Mouse (Mus musculus) lung, embryonic 15.5 days (tissue): ENCODE measurements at regions not wholly inside any gene's neighbourhood (a gene's known extent, or its start where the extent isn't known, plus 50 kb on each side); places are given as distances from the start of the nearest gene placed in this dataset.

Experiments used
- ATAC-seq: fragments of 200-750 bp; cut with Nextera tagmentation; 2 replicates; pipeline ENCODE4 v1.8.0; 2017; ENCODE audit warnings: moderate number of reproducible peaks, borderline replicate concordance; ENCODE audit not compliant: low FRiP score, low TSS enrichment; ENCODE audit errors: extremely low read depth
- H3K27ac ChIP-seq: fragments of 300-500 bp; sonication (generic); 2 replicates; pipeline ENCODE4 v1.5.1; 2015; ENCODE audit warnings: moderate library complexity, mild to moderate bottlenecking, inconsistent platforms
- H3K27me3 ChIP-seq: fragments of 300-500 bp; sonication (generic); 2 replicates; pipeline ENCODE4 v1.6.1; 2015; ENCODE audit warnings: inconsistent platforms
- H3K36me3 ChIP-seq: fragments of 300-500 bp; sonication (generic); 2 replicates; pipeline ENCODE4 v1.6.1; 2015; ENCODE audit warnings: inconsistent platforms
- H3K4me1 ChIP-seq: fragments of 300-500 bp; sonication (generic); 2 replicates; pipeline ENCODE4 v1.6.1; 2015; ENCODE audit warnings: inconsistent platforms
- H3K4me2 ChIP-seq: fragments of 300-500 bp; sonication (generic); 2 replicates; pipeline ENCODE4 v1.6.1; 2015; ENCODE audit warnings: inconsistent platforms, mild to moderate bottlenecking, moderate library complexity
- H3K4me3 ChIP-seq: fragments of 300-500 bp; sonication (generic); 2 replicates; pipeline ENCODE4 v1.5.1; 2015; ENCODE audit warnings: mild to moderate bottlenecking, inconsistent platforms
- H3K9ac ChIP-seq: fragments of 300-500 bp; sonication (generic); 2 replicates; pipeline ENCODE4 v1.6.1; 2015; ENCODE audit warnings: inconsistent platforms
- H3K9me3 ChIP-seq: fragments of 300-500 bp; sonication (generic); 2 replicates; pipeline ENCODE4 v1.6.1; 2016; ENCODE audit warnings: inconsistent platforms
- WGBS: fragments of 180-500 bp; shearing (Covaris S2); methylation state at CpG from one replicate; pipeline ENCODE4 v1.1.7; 2015; 5-methylcytosine and 5-hydroxymethylcytosine counted together

GRCm38 (mm10) chr6:103352405-103353124 lies 157.8 kb upstream of the Chl1 start:
- Histone ChIP-seq H3K36me3 (no peaks in the 10 kb centered on the region), H3K4me1 (no peaks in the 10 kb centered on the region), H3K27me3 (no peaks in the 10 kb centered on the region), H3K9me3 (no peaks in the 10 kb centered on the region), H3K9ac (no peak overlapping the region), H3K27ac (no peak overlapping the region), H3K4me3 (no peak overlapping the region), H3K4me2 (no peak overlapping the region)
- ATAC-seq: no peak
- 81% methylated on average over 3 of the region's 3 CpGs for WGBS

GRCm38 (mm10) chr6:103353346-103353745 lies 157.0 kb upstream of the Chl1 start:
- no peak overlapping the region for H3K27ac ChIP-seq
- no peaks in the 10 kb centered on the region for H3K36me3 ChIP-seq
- H3K4me3 ChIP-seq: no peak overlapping the region
- H3K9me3 ChIP-seq: no peaks in the 10 kb centered on the region
- no peaks in the 10 kb centered on the region for H3K27me3 ChIP-seq
- 50% methylated on average over 1 of the region's 1 CpGs for WGBS
- H3K9ac ChIP-seq: no peak overlapping the region
- H3K4me1 ChIP-seq: no peaks in the 10 kb centered on the region
- no peak for ATAC-seq
- H3K4me2 ChIP-seq: no peak overlapping the region

GRCm38 (mm10) chr6:103366782-103367491 lies 143.4 kb upstream of the Chl1 start:
- no peaks in the 10 kb centered on the region for H3K9me3 ChIP-seq
- 76% methylated on average over 2 of the region's 2 CpGs for WGBS
- ATAC-seq: no peak

GRCm38 (mm10) chr6:103374956-103375355 lies 135.4 kb upstream of the Chl1 start:
- Histone ChIP-seq H3K4me3 (no peak overlapping the region), H3K4me2 (no peak overlapping the region), H3K4me1 (no peaks in the 10 kb centered on the region), H3K9me3 (no peaks in the 10 kb centered on the region), H3K27ac (no peak overlapping the region), H3K9ac (no peak overlapping the region), H3K36me3 (no peaks in the 10 kb centered on the region), H3K27me3 (no peaks in the 10 kb centered on the region)
- ATAC-seq: no peak
- 67% methylated on average over 7 of the region's 7 CpGs for WGBS

More at GRCm38 (mm10) chr6:103366782-103367491, 143.4 kb upstream of the Chl1 start:
- Histone ChIP-seq H3K36me3 (no peaks in the 10 kb centered on the region), H3K9ac (no peak overlapping the region), H3K4me1 (no peaks in the 10 kb centered on the region), H3K27ac (no peak overlapping the region), H3K4me2 (no peak overlapping the region), H3K4me3 (no peak overlapping the region), H3K27me3 (no peaks in the 10 kb centered on the region)

GRCm38 (mm10) chr6:103377277-103377676 lies 133.1 kb upstream of the Chl1 start:
- ATAC-seq: no peak
- H3K27me3 ChIP-seq: no peaks in the 10 kb centered on the region
- no peak overlapping the region for H3K4me3 ChIP-seq
- H3K4me1 ChIP-seq: no peaks in the 10 kb centered on the region
- H3K9ac ChIP-seq: no peak overlapping the region
- no peak overlapping the region for H3K27ac ChIP-seq
- WGBS: 70% methylated on average over 1 of the region's 1 CpGs
- H3K36me3 ChIP-seq: no peaks in the 10 kb centered on the region
- no peak overlapping the region for H3K4me2 ChIP-seq
- no peaks in the 10 kb centered on the region for H3K9me3 ChIP-seq

GRCm38 (mm10) chr6:103378047-103378446 lies 132.3 kb upstream of the Chl1 start:
- no peaks in the 10 kb centered on the region for H3K36me3 ChIP-seq
- no peaks in the 10 kb centered on the region for H3K27me3 ChIP-seq
- H3K4me2 ChIP-seq: no peak overlapping the region
- no peak overlapping the region for H3K4me3 ChIP-seq
- no peak overlapping the region for H3K9ac ChIP-seq
- ATAC-seq: no peak
- no peaks in the 10 kb centered on the region for H3K4me1 ChIP-seq
- H3K9me3 ChIP-seq: no peaks in the 10 kb centered on the region
- no peak overlapping the region for H3K27ac ChIP-seq

- ATAC-seq: no peak
- H3K4me2 ChIP-seq: no peak overlapping the region
- H3K9me3 ChIP-seq: no peaks in the 10 kb centered on the region
- H3K27me3 ChIP-seq: no peaks in the 10 kb centered on the region
- H3K36me3 ChIP-seq: no peaks in the 10 kb centered on the region
- no peaks in the 10 kb centered on the region for H3K4me1 ChIP-seq
- H3K9ac ChIP-seq: no peak overlapping the region
- 48% methylated on average over 1 of the region's 1 CpGs for WGBS
- H3K4me3 ChIP-seq: no peak overlapping the region
- no peak overlapping the region for H3K27ac ChIP-seq
Measured at GRCm38 (mm10) chr6:103381030-103381429, 129.4 kb upstream of the Chl1 start.

GRCm38 (mm10) chr6:103381930-103382329 lies 128.5 kb upstream of the Chl1 start:
- Histone ChIP-seq H3K4me2 (no peak overlapping the region), H3K4me1 (no peaks in the 10 kb centered on the region), H3K4me3 (no peak overlapping the region), H3K9ac (no peak overlapping the region), H3K27me3 (no peaks in the 10 kb centered on the region), H3K27ac (no peak overlapping the region), H3K9me3 (no peaks in the 10 kb centered on the region), H3K36me3 (no peaks in the 10 kb centered on the region)
- no peak for ATAC-seq
- 69% methylated on average over 2 of the region's 2 CpGs for WGBS

GRCm38 (mm10) chr6:103386591-103386990 lies 123.8 kb upstream of the Chl1 start:
- Histone ChIP-seq H3K36me3 (no peaks in the 10 kb centered on the region), H3K9ac (no peak overlapping the region), H3K9me3 (no peaks in the 10 kb centered on the region), H3K27ac (no peak overlapping the region), H3K4me3 (no peak overlapping the region), H3K27me3 (no peaks in the 10 kb centered on the region), H3K4me2 (no peak overlapping the region), H3K4me1 (no peaks in the 10 kb centered on the region)
- no peak for ATAC-seq
- 81% methylated on average over 4 of the region's 4 CpGs for WGBS

GRCm38 (mm10) chr6:103405961-103406360 lies 104.4 kb upstream of the Chl1 start:
- ATAC-seq: no peak
- H3K4me3 ChIP-seq: no peak overlapping the region

GRCm38 (mm10) chr6:103414888-103415287 lies 95.5 kb upstream of the Chl1 start:
- H3K4me3 ChIP-seq: no peak overlapping the region
- no peak overlapping the region for H3K4me2 ChIP-seq
- no peaks in the 10 kb centered on the region for H3K36me3 ChIP-seq
- WGBS: 83% methylated on average over 2 of the region's 2 CpGs
- no peak overlapping the region for H3K27ac ChIP-seq
- no peaks in the 10 kb centered on the region for H3K4me1 ChIP-seq
- ATAC-seq: no peak
- no peaks in the 10 kb centered on the region for H3K9me3 ChIP-seq
- H3K9ac ChIP-seq: no peak overlapping the region
- no peaks in the 10 kb centered on the region for H3K27me3 ChIP-seq

More at GRCm38 (mm10) chr6:103405961-103406360, 104.4 kb upstream of the Chl1 start:
- no peak overlapping the region for H3K9ac ChIP-seq
- no peak overlapping the region for H3K4me2 ChIP-seq
- H3K9me3 ChIP-seq: no peaks in the 10 kb centered on the region
- H3K27me3 ChIP-seq: no peaks in the 10 kb centered on the region
- H3K36me3 ChIP-seq: no peaks in the 10 kb centered on the region
- no peak overlapping the region for H3K27ac ChIP-seq
- no peaks in the 10 kb centered on the region for H3K4me1 ChIP-seq

GRCm38 (mm10) chr6:103421013-103421933 lies 89.1 kb upstream of the Chl1 start:
- no peaks in the 10 kb centered on the region for H3K27me3 ChIP-seq
- H3K9me3 ChIP-seq: no peaks in the 10 kb centered on the region
- no peak for ATAC-seq
- H3K27ac ChIP-seq: no peak overlapping the region
- H3K9ac ChIP-seq: no peak overlapping the region
- WGBS: 36% methylated on average over 1 of the region's 1 CpGs
- H3K4me3 ChIP-seq: no peak overlapping the region
- no peaks in the 10 kb centered on the region for H3K4me1 ChIP-seq
- H3K36me3 ChIP-seq: no peaks in the 10 kb centered on the region
- no peak overlapping the region for H3K4me2 ChIP-seq
